Mouse (Mus musculus) left cerebral cortex, postnatal 36 days (tissue): ENCODE results near the gene Washc2. TPM values are rescaled to one million over a fixed set of nuclear protein-coding genes. Genes with fewer than 3 reads are reported as not detected.
A peak's percentile ranks its signal among the peaks of the same experiment; 100 is the strongest.

Experiments used
- DNase-seq, 2 experiments: peaks; one replicate each; pipeline ENCODE4 v3.0.0; 2021 to 2022; ENCODE audit warnings: low spot score in 2 of 2, mixed read lengths in 1 of 2
- intact Hi-C: fragments of 180-260 bp; cut with DNase I; formaldehyde crosslinking; loops from one replicate; pipeline ENCODE4 v1.15.1; 2025
- total RNA-seq, 2 experiments: library from RNA; stranded (reverse); gene quantifications; 2 replicates each; pipeline ENCODE4 v1.2.3; 2021

The Washc2 gene
- total RNA-seq, 2 experiments from 2014 or later = 92.1 to 106 TPM

DNA sequence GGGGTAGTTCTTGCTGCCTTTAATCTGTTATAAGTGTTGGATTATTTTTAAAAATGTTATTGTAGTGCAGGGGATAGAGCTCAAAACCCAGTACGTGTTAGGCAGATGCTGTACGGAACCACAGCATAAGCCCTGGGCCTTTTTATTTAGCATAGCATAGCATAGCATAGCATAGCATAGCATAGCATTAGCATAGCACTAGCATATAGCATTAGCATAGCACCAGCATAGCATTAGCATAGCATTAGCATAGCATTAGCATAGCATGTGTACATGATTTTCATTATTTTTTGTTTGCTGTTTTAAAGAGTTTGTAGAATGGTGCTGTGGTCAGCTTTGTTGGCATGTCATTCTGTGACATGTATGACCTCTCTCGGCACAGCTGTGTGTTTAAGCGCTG lies 51.8 kb downstream of the Washc2 start:
- intact Hi-C loops = loop anchor here (5.0 kb wide), 1 partner anchor 78 kb away; the partner anchor contains the start of gene March8
- DNase-seq = no peak

GRCm38 (mm10) chr6:116260481-116260880 lies 52.6 kb downstream of the Washc2 start:
- intact Hi-C loops = loop anchor here (5.0 kb wide), 1 partner anchor 77 kb away; the partner anchor contains the start of gene March8
- no peak for DNase-seq

DNA sequence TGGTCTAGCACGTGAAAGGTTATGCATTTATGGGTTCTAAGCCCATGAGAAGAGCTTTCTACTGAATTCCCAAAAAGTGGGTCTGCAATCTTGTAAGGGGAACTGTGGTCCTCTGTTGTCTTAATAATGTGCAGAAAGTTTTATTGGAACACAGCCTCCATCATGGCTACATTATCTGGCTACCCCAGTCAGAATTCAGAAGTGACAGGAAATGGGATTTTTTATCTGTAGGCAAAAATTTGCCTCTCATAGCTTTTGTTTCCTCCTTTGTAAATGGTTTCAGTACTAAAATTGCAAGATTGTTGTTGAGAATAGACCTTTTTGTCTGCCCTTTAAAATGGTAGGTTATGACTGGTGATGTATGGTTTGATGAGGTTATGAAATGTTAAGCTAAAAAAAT lies 55.0 kb downstream of the Washc2 start:
- intact Hi-C loops = loop anchor here (5.0 kb wide), 1 partner anchor 74 kb away; the partner anchor contains the start of gene March8

DNA sequence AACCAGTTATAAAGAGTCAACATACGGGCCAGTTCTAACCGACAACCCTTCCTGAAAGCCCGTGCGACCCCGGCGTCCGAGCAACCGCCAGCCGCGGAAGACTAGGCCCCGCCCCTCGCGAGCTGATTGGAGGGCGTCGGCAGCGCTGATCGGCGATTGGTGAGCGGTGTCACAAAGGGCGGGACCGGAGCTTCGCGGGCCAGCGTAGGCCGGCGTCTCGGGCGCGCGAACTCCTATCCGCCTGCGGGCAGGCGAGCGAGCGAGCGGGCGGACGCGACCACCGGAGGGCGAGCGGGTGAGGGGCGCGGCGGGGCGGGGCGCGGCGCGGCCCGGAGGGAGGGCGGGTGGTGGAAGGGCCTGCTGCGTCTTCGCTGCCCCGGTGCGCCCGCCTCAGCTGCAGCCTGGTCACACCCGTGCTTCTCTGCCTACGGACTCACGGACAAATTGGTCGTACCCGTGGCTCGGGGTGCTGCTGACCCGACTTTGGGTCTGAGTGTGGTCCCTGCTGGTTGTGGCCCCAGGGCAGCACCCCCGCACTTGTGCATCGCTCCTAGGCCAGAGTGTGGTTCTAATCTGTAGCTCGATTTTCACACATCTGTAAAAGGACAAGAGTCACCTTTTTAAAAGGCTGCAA lies 56.3 kb downstream of the Washc2 start, which contains the start of gene Zfand4:
Gene Zfand4, plus strand, starts transcription at position 205 of the 634 bp plus-strand sequence.
- DNase-seq = peak; percentile 87 to 90

More for the DNA sequence above, 55.0 kb downstream of the Washc2 start:
- DNase-seq = no peak

DNA sequence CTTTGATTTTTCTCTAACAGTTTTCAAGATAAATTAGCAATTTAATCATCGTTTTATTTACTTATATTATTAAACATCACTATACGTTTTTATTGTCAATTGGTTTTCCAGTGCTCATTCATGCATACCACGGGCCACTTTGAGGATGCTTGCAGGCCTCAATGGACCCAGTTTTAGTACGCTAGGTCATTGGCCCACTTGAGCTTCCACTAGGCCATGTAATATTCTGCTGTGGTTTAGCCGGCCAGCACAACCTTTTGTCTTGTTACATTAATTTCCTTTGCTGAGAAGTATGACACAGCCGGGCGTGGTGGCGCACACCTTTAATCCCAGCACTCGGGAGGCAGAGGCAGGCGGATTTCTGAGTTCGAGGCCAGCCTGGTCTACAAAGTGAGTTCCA lies 57.0 kb downstream of the Washc2 start:
- intact Hi-C loops = loop anchor here (5.0 kb wide), 2 partner anchors 72 to 157 kb away; partner anchors contain the start of gene March8
- no peak for DNase-seq

More for the DNA sequence above, 56.3 kb downstream of the Washc2 start, which contains the start of gene Zfand4:
- intact Hi-C loops = loop anchor here (5.0 kb wide), 1 partner anchor 73 kb away; the partner anchor contains the start of gene March8

- intact Hi-C loops = loop anchor here (5.0 kb wide), 1 partner anchor 157 kb away; no protein-coding TSS in a partner anchor
- DNase-seq = no peak
Measured at GRCm38 (mm10) chr6:116265603-116266002, 57.8 kb downstream of the Washc2 start.

DNA sequence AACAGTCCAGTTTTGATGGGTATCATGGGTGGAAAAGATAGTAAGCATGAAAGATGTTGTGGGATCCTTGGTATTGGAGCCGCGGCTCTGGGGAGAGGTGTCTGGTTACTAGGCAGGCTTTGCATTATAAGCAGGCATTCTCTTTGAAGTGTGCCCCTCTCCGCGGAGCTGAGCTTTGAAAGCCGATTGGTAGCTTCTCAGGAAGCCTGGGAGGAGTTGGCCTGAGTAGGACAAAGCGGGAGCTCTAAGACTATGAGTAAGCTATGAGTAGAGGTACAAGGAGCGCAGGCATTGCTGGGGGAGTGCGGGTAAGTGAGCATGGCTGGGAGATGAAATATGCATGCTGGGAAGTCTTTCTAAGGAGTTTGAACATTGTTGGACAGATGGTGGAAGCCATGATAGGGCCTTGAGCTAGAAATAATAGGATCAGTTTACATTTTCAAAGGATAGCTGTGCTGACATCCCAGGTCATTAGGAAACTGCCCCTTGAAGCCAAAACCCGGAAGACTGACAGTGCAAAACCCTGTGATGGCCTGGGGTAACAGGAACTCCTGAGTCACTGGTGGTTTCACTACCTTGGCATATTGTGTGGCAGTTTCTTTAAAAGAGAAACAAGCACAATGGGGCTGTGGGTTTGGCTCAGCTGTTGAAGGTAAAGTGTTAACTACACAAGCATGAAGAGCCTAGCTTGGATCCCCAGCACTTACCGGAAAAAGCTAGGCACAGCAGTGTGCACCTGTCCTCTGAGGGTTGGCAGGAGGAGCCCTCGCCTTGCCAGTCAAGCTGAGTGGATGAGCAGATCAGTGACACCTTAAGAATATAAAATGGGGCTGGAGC lies 58.7 kb downstream of the Washc2 start:
- no peak for DNase-seq

GRCm38 (mm10) chr6:116267110-116267423 lies 59.2 kb downstream of the Washc2 start:
- intact Hi-C loops = loop anchor here (5.0 kb wide), 1 partner anchor 155 kb away; no protein-coding TSS in a partner anchor

More for the DNA sequence above, 58.7 kb downstream of the Washc2 start:
- intact Hi-C loops = loop anchor here (5.0 kb wide), 1 partner anchor 156 kb away; no protein-coding TSS in a partner anchor

GRCm38 (mm10) chr6:116275695-116276094 lies 67.9 kb downstream of the Washc2 start:
- DNase-seq = no peak
- intact Hi-C loops = no loop called here

More at GRCm38 (mm10) chr6:116267110-116267423, 59.2 kb downstream of the Washc2 start:
- no peak for DNase-seq

GRCm38 (mm10) chr6:116278679-116279317 lies 71.0 kb downstream of the Washc2 start:
- DNase-seq = no peak
- intact Hi-C loops = no loop called here

DNA sequence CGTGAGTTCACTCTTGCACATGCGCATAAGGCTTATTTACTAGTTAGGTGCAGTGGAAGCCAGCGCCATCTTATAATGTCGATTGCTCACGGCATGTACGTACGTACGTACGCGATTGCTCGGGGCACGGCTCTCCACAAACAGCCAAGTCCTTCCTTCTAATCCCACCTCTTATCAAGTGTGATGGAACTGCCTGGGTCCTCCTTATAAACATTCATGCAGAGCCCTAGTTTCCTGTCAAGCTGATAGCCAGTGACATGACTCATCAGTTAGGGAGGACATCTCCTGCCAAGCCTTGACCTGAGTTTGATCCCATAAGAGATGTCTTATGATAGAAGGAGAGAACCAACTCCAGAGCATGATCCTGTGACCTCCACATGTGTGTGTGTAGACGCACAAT lies 73.2 kb downstream of the Washc2 start:
- intact Hi-C loops = no loop called here
- DNase-seq = no peak

- intact Hi-C loops = no loop called here
- no peak for DNase-seq
Measured at GRCm38 (mm10) chr6:116282546-116282945, 74.7 kb downstream of the Washc2 start.

GRCm38 (mm10) chr6:116283280-116283679 lies 75.4 kb downstream of the Washc2 start:
- intact Hi-C loops = no loop called here
- DNase-seq = no peak

GRCm38 (mm10) chr6:116286321-116286720 lies 78.5 kb downstream of the Washc2 start:
- no peak for DNase-seq
- intact Hi-C loops = no loop called here

DNA sequence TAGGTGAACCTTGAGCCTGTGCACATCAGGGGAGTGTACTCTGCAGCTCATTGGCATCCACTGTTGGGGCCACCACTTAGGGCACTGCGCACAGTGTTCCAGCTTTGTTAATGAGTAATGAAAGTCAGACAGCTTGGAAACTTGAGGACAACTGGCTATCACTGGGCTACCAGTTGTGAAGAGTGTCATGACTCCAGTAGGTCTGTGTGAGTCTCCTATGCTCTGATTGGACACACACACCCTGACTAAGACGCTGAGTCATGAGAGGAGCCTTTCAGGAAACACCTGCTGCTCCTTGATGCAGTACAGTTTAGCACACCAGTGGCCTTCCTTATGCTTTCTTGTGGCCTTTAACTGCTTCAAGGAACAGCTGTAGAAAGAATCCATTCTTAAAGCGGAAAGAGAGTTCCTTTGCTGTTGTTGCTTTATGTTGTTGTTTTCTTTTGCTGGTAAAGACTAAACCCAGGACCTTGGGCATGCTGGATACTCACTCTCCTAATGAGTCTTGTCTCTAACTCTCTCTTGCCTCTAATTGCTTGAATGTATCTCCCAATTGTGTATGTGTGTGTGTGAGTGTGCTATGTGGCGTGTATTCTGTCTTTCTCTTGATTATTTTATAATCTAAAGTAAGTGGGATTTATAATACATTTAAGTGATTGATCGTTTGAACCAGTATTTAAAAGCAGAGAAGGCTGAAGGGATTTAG lies 79.2 kb downstream of the Washc2 start:
- intact Hi-C loops = no loop called here

DNA sequence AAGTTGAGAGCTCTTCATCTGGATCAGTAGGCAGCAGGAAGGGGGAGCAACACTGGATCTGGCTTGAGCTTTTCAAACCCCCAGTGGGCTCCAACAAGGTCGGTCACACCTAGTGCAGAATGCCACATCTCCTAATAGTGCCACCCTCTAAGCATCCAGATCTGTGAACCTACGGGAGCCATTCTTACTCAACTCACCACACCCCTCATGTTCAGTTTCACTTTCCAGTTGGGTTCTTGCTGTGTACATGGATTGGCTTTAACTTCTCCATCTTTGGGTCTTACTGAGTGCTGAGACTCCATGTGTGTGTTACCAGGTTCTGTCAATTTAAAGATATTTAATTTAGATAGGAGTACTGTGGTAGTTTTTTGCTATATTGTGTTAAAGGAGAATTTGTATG lies 103.6 kb downstream of the Washc2 start:
- intact Hi-C loops = no loop called here
- DNase-seq = no peak

More for the DNA sequence above, 79.2 kb downstream of the Washc2 start:
- DNase-seq = no peak
